Mouse (Mus musculus) embryonic fibroblast, embryonic 13.5 days (primary cell): Measurements from ENCODE around the gene Agt.

Experiments
- CTCF ChIP-seq: IDR thresholded peaks from 2 replicates; pipeline ENCODE4 v1.5.1; 2011; ENCODE audit warnings: mild to moderate bottlenecking, control low read depth, low read length, moderate library complexity, borderline replicate concordance; ENCODE audit not compliant: insufficient read depth
- POLR2A ChIP-seq: IDR thresholded peaks from 2 replicates; pipeline ENCODE4 v1.6.1; 2011; ENCODE audit warnings: low read depth, mild to moderate bottlenecking, control low read depth, low read length, moderate library complexity

GRCm38 (mm10) chr8:124546815-124547214 lies 22.7 kb downstream of the Agt start:
- TF ChIP-seq POLR2A: no peak
- no peak for TF ChIP-seq CTCF
